Mouse (Mus musculus): ENCODE data around the gene Cacna1e. TPM values are rescaled to one million over a fixed set of nuclear protein-coding genes. Genes with fewer than 3 reads are reported as not detected.

The Cacna1e gene
- polyA plus RNA-seq, 1 experiment, result 0.28 TPM

DNA sequence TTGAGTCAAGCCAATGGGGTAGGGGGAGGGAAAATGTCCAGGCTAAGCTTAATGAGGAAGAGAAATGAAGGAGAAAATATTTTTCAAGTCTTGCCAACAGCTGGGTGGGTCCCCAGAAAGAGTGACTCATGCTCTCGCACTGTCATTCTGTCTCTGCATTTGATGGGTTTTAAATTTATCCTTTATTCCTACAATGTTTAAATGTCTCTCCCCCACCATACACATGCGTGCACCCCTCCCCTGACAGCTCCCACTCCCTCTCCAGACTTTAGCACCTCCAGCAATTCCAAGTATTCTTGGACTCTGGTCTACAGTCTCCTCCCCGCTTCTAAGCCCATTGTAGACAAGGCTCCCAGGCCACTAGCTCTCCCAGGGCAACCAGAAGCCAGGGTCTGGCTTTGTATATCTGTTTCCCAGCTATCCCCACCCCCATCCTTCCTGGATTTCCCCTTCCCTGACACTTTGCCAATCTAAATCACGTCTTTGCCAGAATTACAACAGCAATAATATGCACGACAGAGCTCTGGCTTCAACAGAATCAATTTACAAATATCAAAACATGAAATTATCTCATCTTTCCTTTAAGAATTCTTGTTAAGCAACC is 81.9 kb downstream of the Cacna1e start:
- 50% methylated on average over 5 of the region's 5 CpGs for WGBS
- no peak for TF ChIP-seq POLR2A (IDR thresholded peaks at IDR 0.05; ENCODE audit: low read depth, low read length)
- TF ChIP-seq CTCF (conservative IDR thresholded peaks at IDR 0.05; ENCODE audit: insufficient read depth, insufficient read length, low read depth, low read length), result no peak
- DNase-seq, result no peak
- Histone ChIP-seq H3K36me3 (ENCODE audit: control insufficient read depth, insufficient read depth, low read length) (no peaks in the 10 kb centered on the region), H3K27ac (ENCODE audit: insufficient read depth, low read depth, low read length) (no peak overlapping the region), H3K4me3 (ENCODE audit: insufficient read depth, low read depth, low read length) (no peak overlapping the region), H3K27me3 (replicated peaks; ENCODE audit: control insufficient read depth, insufficient read depth, low read length) (no peaks in the 10 kb centered on the region), H3K4me1 (ENCODE audit: control insufficient read depth, insufficient read depth, low read length) (no peaks in the 10 kb centered on the region)

DNA sequence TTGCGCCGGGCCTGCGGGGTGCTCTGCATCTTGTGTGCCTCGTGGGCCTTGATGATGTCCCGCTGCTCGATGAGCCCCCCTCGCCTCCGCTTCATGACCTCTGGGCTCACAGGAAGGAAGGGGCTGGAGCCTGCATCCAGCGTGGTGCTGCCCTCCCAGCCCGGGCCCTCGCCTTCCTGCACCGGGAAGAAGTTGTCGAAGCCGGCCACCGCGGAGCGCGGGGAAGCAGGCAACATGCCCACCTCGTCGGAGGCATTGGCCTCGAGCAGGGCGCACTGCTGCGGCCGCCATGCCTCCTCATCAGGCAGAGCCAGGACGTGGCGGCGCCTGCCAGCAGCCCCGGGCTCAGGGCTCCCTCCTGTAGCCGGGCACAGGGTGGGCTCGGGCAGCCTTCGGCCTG is 85.0 kb downstream of the Cacna1e start:
- H3K4me3 ChIP-seq (ENCODE audit: insufficient read depth, low read depth, low read length), result no peak overlapping the region
- 83% methylated on average over 31 of the region's 31 CpGs for WGBS
- no peak overlapping the region for H3K27ac ChIP-seq (ENCODE audit: insufficient read depth, low read depth, low read length)
- TF ChIP-seq POLR2A (IDR thresholded peaks at IDR 0.05; ENCODE audit: low read depth, low read length), result no peak
- TF ChIP-seq CTCF (conservative IDR thresholded peaks at IDR 0.05; ENCODE audit: insufficient read depth, insufficient read length, low read depth, low read length), result no peak
- DNase-seq, result no peak
- H3K27me3 ChIP-seq (replicated peaks; ENCODE audit: control insufficient read depth, insufficient read depth, low read length), result no peaks in the 10 kb centered on the region
- H3K4me1 ChIP-seq (ENCODE audit: control insufficient read depth, insufficient read depth, low read length), result no peaks in the 10 kb centered on the region
- H3K36me3 ChIP-seq (ENCODE audit: control insufficient read depth, insufficient read depth, low read length), result no peaks in the 10 kb centered on the region

GRCm38 (mm10) chr1:154798771-154799170 is 85.5 kb downstream of the Cacna1e start:
- Histone ChIP-seq H3K4me1 (ENCODE audit: control insufficient read depth, insufficient read depth, low read length) (no peaks in the 10 kb centered on the region), H3K27ac (ENCODE audit: insufficient read depth, low read depth, low read length) (no peak overlapping the region), H3K27me3 (replicated peaks; ENCODE audit: control insufficient read depth, insufficient read depth, low read length) (no peaks in the 10 kb centered on the region), H3K36me3 (ENCODE audit: control insufficient read depth, insufficient read depth, low read length) (no peaks in the 10 kb centered on the region), H3K4me3 (ENCODE audit: insufficient read depth, low read depth, low read length) (no peak overlapping the region)
- no peak for DNase-seq
- 71% methylated on average over 2 of the region's 2 CpGs for WGBS
- no peak for TF ChIP-seq CTCF (conservative IDR thresholded peaks at IDR 0.05; ENCODE audit: insufficient read depth, insufficient read length, low read depth, low read length)
- no peak for TF ChIP-seq POLR2A (IDR thresholded peaks at IDR 0.05; ENCODE audit: low read depth, low read length)

- no peak overlapping the region for H3K4me3 ChIP-seq (ENCODE audit: insufficient read depth, low read depth, low read length)
- no peaks in the 10 kb centered on the region for H3K27me3 ChIP-seq (replicated peaks; ENCODE audit: control insufficient read depth, insufficient read depth, low read length)
- peak; percentile 13 for DNase-seq
- no peak overlapping the region for H3K27ac ChIP-seq (ENCODE audit: insufficient read depth, low read depth, low read length)
- H3K4me1 ChIP-seq (ENCODE audit: control insufficient read depth, insufficient read depth, low read length), result no peaks in the 10 kb centered on the region
- 65% methylated on average over 2 of the region's 2 CpGs for WGBS
- H3K36me3 ChIP-seq (ENCODE audit: control insufficient read depth, insufficient read depth, low read length), result no peaks in the 10 kb centered on the region
- peak; percentile 47 for TF ChIP-seq CTCF (conservative IDR thresholded peaks at IDR 0.05; ENCODE audit: insufficient read depth, insufficient read length, low read depth, low read length)
- no peak for TF ChIP-seq POLR2A (IDR thresholded peaks at IDR 0.05; ENCODE audit: low read depth, low read length)
These were observed 87.6 kb downstream of the Cacna1e start for GRCm38 (mm10) chr1:154796685-154797084.

DNA sequence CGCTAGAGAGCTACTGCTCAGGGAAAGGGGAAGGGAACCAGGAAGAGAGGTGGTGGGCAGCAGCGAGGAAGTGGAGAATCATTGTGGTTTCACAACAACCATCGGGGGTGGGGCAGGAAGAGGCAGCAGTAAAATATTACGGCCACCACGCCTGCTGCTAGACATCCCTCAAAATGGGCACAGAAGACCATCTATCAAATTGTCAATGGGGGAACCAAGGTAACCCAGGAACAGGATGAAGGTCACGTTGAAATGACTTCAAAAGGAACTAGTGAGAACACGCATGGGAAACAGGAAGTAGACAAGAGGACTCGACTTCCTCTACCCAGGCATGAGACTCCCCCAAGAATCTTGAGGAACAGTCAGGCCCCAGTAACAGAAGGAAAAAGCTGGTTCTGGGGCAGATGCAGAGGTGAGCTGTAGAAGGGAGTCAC is 89.8 kb downstream of the Cacna1e start:
- WGBS, result 65% methylated on average over 8 of the region's 8 CpGs

DNA sequence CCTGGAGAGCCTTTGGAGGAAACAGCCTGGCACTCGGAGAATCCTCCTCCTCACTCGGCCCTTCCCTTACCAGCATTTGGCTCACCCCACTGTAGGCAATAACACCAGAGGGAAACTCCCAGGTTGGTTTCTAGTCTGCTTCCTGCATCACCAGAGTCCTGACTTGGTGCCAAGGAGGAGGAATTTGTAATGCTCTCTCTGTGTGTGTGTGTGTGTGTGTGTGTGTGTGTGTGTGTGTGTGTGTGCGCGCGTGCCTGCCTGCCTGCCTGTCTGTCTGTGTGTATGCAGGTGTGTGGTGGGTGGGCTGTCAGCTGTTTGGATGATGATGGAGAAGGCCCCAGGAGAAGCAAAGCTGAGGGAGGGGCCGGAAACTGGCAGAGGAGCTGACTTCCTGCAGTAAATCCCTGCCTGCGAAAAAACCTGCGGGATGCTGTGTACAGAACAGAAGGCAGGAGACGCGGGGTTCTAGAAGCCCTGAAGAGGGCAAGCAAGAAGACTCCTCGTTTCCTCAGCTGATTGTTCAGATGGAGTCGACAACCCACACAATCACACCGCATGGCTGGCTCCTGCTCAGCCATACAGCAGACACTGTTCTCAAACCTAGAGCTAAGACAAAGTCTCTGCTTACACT is 92.6 kb downstream of the Cacna1e start:
- Histone ChIP-seq H3K4me3 (ENCODE audit: insufficient read depth, low read depth, low read length) (no peak overlapping the region), H3K27ac (ENCODE audit: insufficient read depth, low read depth, low read length) (no peak overlapping the region), H3K4me1 (ENCODE audit: control insufficient read depth, insufficient read depth, low read length) (no peaks in the 10 kb centered on the region), H3K27me3 (replicated peaks; ENCODE audit: control insufficient read depth, insufficient read depth, low read length) (no peaks in the 10 kb centered on the region), H3K36me3 (ENCODE audit: control insufficient read depth, insufficient read depth, low read length) (no peaks in the 10 kb centered on the region)
- WGBS, result 34% methylated on average over 13 of the region's 13 CpGs
- no peak for TF ChIP-seq POLR2A (IDR thresholded peaks at IDR 0.05; ENCODE audit: low read depth, low read length)
- no peak for TF ChIP-seq CTCF (conservative IDR thresholded peaks at IDR 0.05; ENCODE audit: insufficient read depth, insufficient read length, low read depth, low read length)
- peak; percentile 26 for DNase-seq

More for the DNA sequence above, 89.8 kb downstream of the Cacna1e start:
- Histone ChIP-seq H3K4me1 (ENCODE audit: control insufficient read depth, insufficient read depth, low read length) (no peaks in the 10 kb centered on the region), H3K27ac (ENCODE audit: insufficient read depth, low read depth, low read length) (no peak overlapping the region), H3K27me3 (replicated peaks; ENCODE audit: control insufficient read depth, insufficient read depth, low read length) (no peaks in the 10 kb centered on the region), H3K36me3 (ENCODE audit: control insufficient read depth, insufficient read depth, low read length) (no peaks in the 10 kb centered on the region), H3K4me3 (ENCODE audit: insufficient read depth, low read depth, low read length) (no peak overlapping the region)
- no peak for DNase-seq
- TF ChIP-seq CTCF (conservative IDR thresholded peaks at IDR 0.05; ENCODE audit: insufficient read depth, insufficient read length, low read depth, low read length) (no peak), POLR2A (IDR thresholded peaks at IDR 0.05; ENCODE audit: low read depth, low read length) (no peak)

- Histone ChIP-seq H3K27ac (ENCODE audit: insufficient read depth, low read depth, low read length) (no peak overlapping the region), H3K4me1 (ENCODE audit: control insufficient read depth, insufficient read depth, low read length) (no peaks in the 10 kb centered on the region), H3K36me3 (ENCODE audit: control insufficient read depth, insufficient read depth, low read length) (no peaks in the 10 kb centered on the region), H3K4me3 (ENCODE audit: insufficient read depth, low read depth, low read length) (no peak overlapping the region), H3K27me3 (replicated peaks; ENCODE audit: control insufficient read depth, insufficient read depth, low read length) (no peaks in the 10 kb centered on the region)
- 72% methylated on average over 4 of the region's 4 CpGs for WGBS
- no peak for DNase-seq
- TF ChIP-seq POLR2A (IDR thresholded peaks at IDR 0.05; ENCODE audit: low read depth, low read length) (no peak), CTCF (conservative IDR thresholded peaks at IDR 0.05; ENCODE audit: insufficient read depth, insufficient read length, low read depth, low read length) (no peak)
These were observed 95.8 kb downstream of the Cacna1e start for GRCm38 (mm10) chr1:154788491-154788890.
